Mouse (Mus musculus) midbrain, embryonic 14.5 days (tissue): Measurements from ENCODE around the gene Lrrc7. TPM values are rescaled to one million over a fixed set of nuclear protein-coding genes. Genes with fewer than 3 reads are reported as not detected.
"Not testable (repeated sequence)": the region's sequence is repeated elsewhere in the genome, so short reads cannot be mapped to it uniquely, and the experiment has no call there.

Experiments
- ATAC-seq: fragments of 200-750 bp; cut with Nextera tagmentation; 2 replicates; pipeline ENCODE4 v1.8.0; 2017; ENCODE audit warnings: moderate number of reproducible peaks, moderate library complexity; ENCODE audit not compliant: low FRiP score, low TSS enrichment
- DNase-seq: peaks from one replicate; pipeline ENCODE4 v3.0.0-alpha.2; 2015
- H3K27ac ChIP-seq: fragments of 300-500 bp; sonication (generic); replicated peaks from 2 replicates; pipeline ENCODE4 v1.5.1; 2014; ENCODE audit warnings: mild to moderate bottlenecking, low read depth, low read length, moderate library complexity
- H3K27me3 ChIP-seq: fragments of 300-500 bp; sonication (generic); 2 replicates; pipeline ENCODE4 v1.6.1; 2014; ENCODE audit warnings: low read length, control low read depth, mixed read lengths; ENCODE audit not compliant: control insufficient read depth, insufficient read depth
- H3K36me3 ChIP-seq: fragments of 300-500 bp; sonication (generic); 2 replicates; pipeline ENCODE4 v1.6.1; 2014; ENCODE audit warnings: low read length, control low read depth; ENCODE audit not compliant: control insufficient read depth, insufficient read depth
- H3K4me1 ChIP-seq: fragments of 300-500 bp; sonication (generic); 2 replicates; pipeline ENCODE4 v1.6.1; 2014; ENCODE audit warnings: mild to moderate bottlenecking, antibody characterized with exemption, low read length, control low read depth; ENCODE audit not compliant: control insufficient read depth, insufficient read depth
- H3K4me2 ChIP-seq: fragments of 300-500 bp; sonication (generic); 2 replicates; pipeline ENCODE4 v1.6.1; 2014; ENCODE audit warnings: mild to moderate bottlenecking, low read length, moderate library complexity
- H3K4me3 ChIP-seq: fragments of 300-500 bp; sonication (generic); replicated peaks from 2 replicates; pipeline ENCODE4 v1.5.1; 2014; ENCODE audit warnings: low read depth, low read length
- H3K9ac ChIP-seq: fragments of 300-500 bp; sonication (generic); replicated peaks from 2 replicates; pipeline ENCODE4 v1.6.1; 2014; ENCODE audit warnings: mild to moderate bottlenecking, low read length, moderate library complexity
- H3K9me3 ChIP-seq: fragments of 300-500 bp; sonication (generic); 2 replicates; pipeline ENCODE4 v1.6.1; 2016; ENCODE audit warnings: low read length, control low read depth, mixed read lengths; ENCODE audit not compliant: control insufficient read depth
- WGBS: fragments of 180-500 bp; shearing (Covaris S2); extraction: QIAGEN DNeasy Blood & Tissue Kit; methylation state at CpG from one replicate; pipeline ENCODE4 v1.1.7; 2014; 5-methylcytosine and 5-hydroxymethylcytosine counted together
- polyA plus RNA-seq: library from polyadenylated mRNA; unstranded; fragments of >200 nt; fragmentation: Nextera tagmentation; extraction: Ambion mirVana; gene quantifications from 2 replicates; pipeline ENCODE4 v1.2.1, GENCODE M21; 2014

Lrrc7 gene
- polyA plus RNA-seq, 1 experiment from 2014 or later = 13.2 TPM

DNA sequence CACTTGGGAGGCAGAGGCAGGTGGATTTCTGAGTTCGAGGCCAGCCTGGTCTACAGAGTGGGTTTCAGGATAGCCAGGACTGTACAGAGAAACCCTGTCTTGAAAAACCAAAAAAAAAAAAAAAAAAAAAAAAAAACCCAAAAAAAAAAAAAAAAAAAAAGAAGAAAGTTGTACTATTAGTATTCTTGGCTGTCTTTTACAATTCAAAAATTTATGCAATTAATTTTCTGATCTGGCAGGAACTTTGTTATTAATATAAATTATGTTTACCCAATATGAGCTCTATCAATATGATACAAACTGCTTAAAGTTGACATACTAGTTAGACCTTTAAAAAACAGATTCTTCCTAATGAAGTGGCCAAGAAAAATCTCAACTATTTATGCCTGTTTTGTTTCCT, 459.5 kb downstream of the Lrrc7 start:
- not testable (repeated sequence) for H3K27me3 ChIP-seq, H3K4me1 ChIP-seq, H3K27ac ChIP-seq, H3K9me3 ChIP-seq, H3K9ac ChIP-seq, H3K36me3 ChIP-seq, H3K4me3 ChIP-seq, ATAC-seq, H3K4me2 ChIP-seq, DNase-seq
- WGBS = 75% methylated on average over 1 of the region's 1 CpGs

GRCm38 (mm10) chr3:158102043-158102442, 460.0 kb downstream of the Lrrc7 start:
- DNase-seq, H3K4me3 ChIP-seq, H3K4me2 ChIP-seq, H3K9ac ChIP-seq, ATAC-seq, H3K4me1 ChIP-seq, H3K36me3 ChIP-seq, H3K27me3 ChIP-seq, H3K9me3 ChIP-seq, H3K27ac ChIP-seq: not testable (repeated sequence)
- 95% methylated on average over 8 of the region's 10 CpGs for WGBS

DNA sequence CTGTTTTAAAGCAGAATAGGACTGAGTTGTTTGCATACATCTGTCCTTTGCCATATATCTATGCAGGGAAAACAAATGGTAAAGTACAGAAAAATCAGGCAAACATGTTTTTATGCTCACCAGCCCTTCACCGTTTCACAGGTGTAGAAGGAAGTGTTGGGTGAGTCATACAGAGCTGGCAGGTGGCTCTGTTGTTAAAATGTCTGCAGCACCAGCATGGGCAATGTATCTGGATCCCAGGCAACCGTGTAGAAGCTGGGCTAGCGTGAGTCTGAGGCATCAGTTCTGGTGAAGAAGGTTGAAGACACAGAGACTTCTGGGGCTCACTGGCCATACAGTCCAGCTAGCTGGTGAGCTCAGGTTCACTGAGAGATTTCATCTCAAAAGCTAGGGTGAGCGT, 468.1 kb downstream of the Lrrc7 start:
- Histone ChIP-seq H3K27me3 (no peaks in the 10 kb centered on the region), H3K9ac (no peak overlapping the region), H3K27ac (no peak overlapping the region), H3K9me3 (no peaks in the 10 kb centered on the region), H3K4me3 (no peak overlapping the region), H3K4me1 (no peaks in the 10 kb centered on the region), H3K4me2 (no peak overlapping the region), H3K36me3 (no peaks in the 10 kb centered on the region)
- ATAC-seq (no peak), DNase-seq (no peak)
- 86% methylated on average over 4 of the region's 4 CpGs for WGBS

DNA sequence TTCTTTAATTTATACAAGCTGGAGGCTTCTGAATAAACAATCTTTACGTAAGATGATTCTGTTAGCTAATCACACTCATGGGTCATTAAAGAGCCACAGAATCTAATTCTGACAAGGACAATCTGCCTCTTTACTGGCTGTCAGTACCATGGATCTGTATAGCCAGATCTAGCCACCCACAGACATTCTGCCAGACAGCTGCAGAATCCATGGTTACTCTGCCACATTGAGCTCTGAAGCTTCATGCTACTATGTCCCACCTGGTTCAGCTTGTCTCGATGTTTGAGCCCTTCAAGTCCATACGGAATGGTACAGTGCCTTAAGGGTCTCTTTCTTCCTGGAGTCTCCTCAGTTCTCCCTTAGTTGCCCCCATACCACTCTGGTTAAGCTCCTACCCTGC, 470.4 kb downstream of the Lrrc7 start:
- Histone ChIP-seq H3K27me3 (no peaks in the 10 kb centered on the region), H3K27ac (no peak overlapping the region), H3K36me3 (no peaks in the 10 kb centered on the region), H3K4me1 (no peaks in the 10 kb centered on the region), H3K9me3 (no peaks in the 10 kb centered on the region), H3K9ac (no peak overlapping the region), H3K4me2 (no peak overlapping the region), H3K4me3 (no peak overlapping the region)
- no peak for DNase-seq
- 91% methylated on average over 3 of the region's 3 CpGs for WGBS
- no peak for ATAC-seq

GRCm38 (mm10) chr3:158077828-158078227, 484.2 kb downstream of the Lrrc7 start:
- DNase-seq (no peak), ATAC-seq (no peak)
- no peak overlapping the region for H3K4me2 ChIP-seq
- no peaks in the 10 kb centered on the region for H3K27me3 ChIP-seq
- no peak overlapping the region for H3K4me3 ChIP-seq
- H3K4me1 ChIP-seq = no peaks in the 10 kb centered on the region
- H3K9me3 ChIP-seq = no peaks in the 10 kb centered on the region
- H3K36me3 ChIP-seq = no peaks in the 10 kb centered on the region
- no peak overlapping the region for H3K27ac ChIP-seq
- H3K9ac ChIP-seq = no peak overlapping the region
- WGBS = 66% methylated on average over 5 of the region's 5 CpGs

GRCm38 (mm10) chr3:158077380-158077772, 484.6 kb downstream of the Lrrc7 start:
- H3K4me1 ChIP-seq = no peaks in the 10 kb centered on the region
- H3K9me3 ChIP-seq = no peaks in the 10 kb centered on the region
- H3K27ac ChIP-seq = no peak overlapping the region
- no peak overlapping the region for H3K4me3 ChIP-seq
- no peak for ATAC-seq
- H3K9ac ChIP-seq = no peak overlapping the region
- no peaks in the 10 kb centered on the region for H3K27me3 ChIP-seq
- no peak for DNase-seq
- no peak overlapping the region for H3K4me2 ChIP-seq
- no peaks in the 10 kb centered on the region for H3K36me3 ChIP-seq
- WGBS = 56% methylated on average over 1 of the region's 1 CpGs

DNA sequence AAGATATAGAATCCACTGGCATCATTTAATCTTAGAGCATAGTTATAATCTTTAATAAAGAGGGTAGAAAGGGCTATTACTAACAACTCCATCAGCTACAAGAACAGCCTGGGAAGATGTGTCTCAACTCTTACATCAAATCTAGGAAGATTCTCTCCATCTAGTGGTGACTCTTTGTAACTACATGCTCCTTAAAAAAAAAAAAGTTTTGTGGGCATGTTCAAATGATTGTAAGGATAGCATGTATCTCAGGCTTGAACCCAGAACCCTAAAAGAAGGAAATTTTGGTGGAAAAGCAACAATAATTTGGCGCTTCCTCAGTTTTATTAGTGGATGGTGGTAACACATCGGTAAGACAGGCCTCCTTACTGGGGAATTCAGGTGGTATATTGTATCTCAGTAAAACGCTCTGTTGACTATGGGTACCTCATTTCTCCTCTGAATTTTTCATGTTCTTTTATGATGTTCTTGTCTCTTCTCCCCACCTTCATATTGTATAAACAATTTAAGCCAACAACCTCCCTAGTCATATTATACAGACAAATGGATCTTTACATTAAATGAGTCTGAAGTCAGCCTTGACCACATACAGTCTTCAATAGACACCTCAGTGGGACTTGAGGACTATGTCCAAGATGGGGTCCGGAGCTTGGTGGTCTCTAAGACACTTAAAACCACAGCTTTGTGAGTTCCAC, 485.2 kb downstream of the Lrrc7 start:
- Histone ChIP-seq H3K9ac (no peak overlapping the region), H3K4me2 (no peak overlapping the region), H3K9me3 (no peaks in the 10 kb centered on the region), H3K4me1 (no peaks in the 10 kb centered on the region), H3K27me3 (no peaks in the 10 kb centered on the region), H3K4me3 (no peak overlapping the region), H3K27ac (no peak overlapping the region), H3K36me3 (no peaks in the 10 kb centered on the region)
- 45% methylated on average over 4 of the region's 4 CpGs for WGBS
- no peak for ATAC-seq
- peak; percentile 71 for DNase-seq

DNA sequence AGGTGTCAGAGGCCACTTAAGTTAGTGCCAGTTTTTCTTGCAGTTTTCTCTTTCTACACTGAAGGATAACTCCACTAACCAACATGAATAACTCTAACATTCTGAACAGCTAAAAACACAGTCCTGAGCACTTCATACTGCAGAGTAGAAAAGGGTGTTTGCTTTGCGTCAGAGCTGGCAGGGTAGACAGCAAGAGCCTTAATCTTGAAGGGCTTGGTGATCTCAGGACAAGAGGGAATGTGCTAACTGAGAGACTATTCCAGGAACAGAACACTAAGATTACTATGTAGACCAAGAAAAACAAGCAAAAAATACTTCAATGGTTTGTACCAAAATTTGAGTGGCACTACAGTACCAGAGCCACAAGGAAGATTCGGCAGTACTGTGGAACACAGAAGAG, 487.0 kb downstream of the Lrrc7 start:
- Histone ChIP-seq H3K9ac (no peak overlapping the region), H3K27ac (no peak overlapping the region), H3K9me3 (no peaks in the 10 kb centered on the region), H3K27me3 (no peaks in the 10 kb centered on the region), H3K4me1 (no peaks in the 10 kb centered on the region), H3K36me3 (0 out of 2 replicates have a peak, but pooled peaks cover 3% of the 10 kb centered on the region), H3K4me3 (no peak overlapping the region), H3K4me2 (no peak overlapping the region)
- DNase-seq (no peak), ATAC-seq (no peak)
- 93% methylated on average over 2 of the region's 2 CpGs for WGBS

- H3K4me3 ChIP-seq = no peak overlapping the region
- ATAC-seq = no peak
- no peak for DNase-seq
- H3K4me1 ChIP-seq = no peaks in the 10 kb centered on the region
- peaks cover 23% of the 10 kb centered on the region for H3K36me3 ChIP-seq
- H3K27ac ChIP-seq = no peak overlapping the region
- no peak overlapping the region for H3K9ac ChIP-seq
- no peaks in the 10 kb centered on the region for H3K27me3 ChIP-seq
- no peaks in the 10 kb centered on the region for H3K9me3 ChIP-seq
- H3K4me2 ChIP-seq = no peak overlapping the region
- WGBS = 84% methylated on average over 9 of the region's 9 CpGs
These were observed 493.3 kb downstream of the Lrrc7 start for GRCm38 (mm10) chr3:158068613-158069263.
